Mouse (Mus musculus): ENCODE measurements around the gene Ptprd.

DNA sequence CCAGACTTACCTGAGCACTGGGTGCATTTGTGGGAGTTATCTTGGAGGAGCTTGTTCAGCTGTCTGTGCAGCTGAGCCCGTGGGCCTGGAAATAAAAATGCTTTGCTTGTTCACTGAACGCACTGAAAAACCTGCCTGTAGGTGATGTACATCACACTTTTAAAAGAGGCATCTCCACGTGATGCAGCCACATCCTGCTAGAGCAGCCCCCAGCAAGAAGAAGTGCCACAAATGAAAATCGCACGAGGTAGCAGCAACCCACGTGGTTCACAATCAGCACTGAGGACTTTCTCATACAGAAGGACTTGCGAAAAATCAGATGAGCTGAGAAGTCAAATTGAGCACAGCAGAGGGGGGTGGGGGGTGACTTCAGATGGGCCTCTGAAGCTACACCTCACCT, 757.7 kb downstream of the Ptprd start:
- TF ChIP-seq POLR2A (IDR thresholded peaks at IDR 0.05; ENCODE audit: borderline replicate concordance, extremely low read depth, insufficient read depth, insufficient read length, poor library complexity, severe bottlenecking) (no peak), CTCF (IDR thresholded peaks at IDR 0.05; ENCODE audit: borderline replicate concordance, extremely low read depth, insufficient read depth, insufficient read length) (no peak)
